Mouse (Mus musculus) telencephalon, adult 2 months (tissue): Measurements from ENCODE around the gene Gpr137c.
A peak's percentile ranks its signal among the peaks of the same experiment; 100 is the strongest.

Experiments
- DNase-seq: peaks from one replicate; pipeline ENCODE4 v3.0.0-alpha.2; 2011; ENCODE audit warnings: low read depth, low spot score

Gpr137c gene

GRCm38 (mm10) chr14:45219281-45220089 is at the start of gene Gpr137c:
TSS of gene Gpr137c (plus strand) at chr14:45219717.
- DNase-seq = peak; percentile 100

- DNase-seq = no peak
Measured at GRCm38 (mm10) chr14:45172260-45172659, 47.3 kb upstream of the Gpr137c start.

GRCm38 (mm10) chr14:45175012-45175740 is 44.3 kb upstream of the Gpr137c start:
- DNase-seq = no peak

- no peak for DNase-seq
Measured at GRCm38 (mm10) chr14:45179186-45179585, 40.3 kb upstream of the Gpr137c start.

- DNase-seq = no peak
Measured at GRCm38 (mm10) chr14:45179606-45180005, 39.9 kb upstream of the Gpr137c start.

GRCm38 (mm10) chr14:45181611-45182010 is 37.9 kb upstream of the Gpr137c start:
- DNase-seq = no peak

- no peak for DNase-seq
Measured at GRCm38 (mm10) chr14:45190999-45191398, 28.5 kb upstream of the Gpr137c start.

- DNase-seq = no peak
Measured at GRCm38 (mm10) chr14:45200607-45201006, 18.9 kb upstream of the Gpr137c start.

GRCm38 (mm10) chr14:45210683-45211082 is 8.8 kb upstream of the Gpr137c start:
- DNase-seq = no peak

GRCm38 (mm10) chr14:45211431-45211830 is 8.1 kb upstream of the Gpr137c start:
- no peak for DNase-seq

- no peak for DNase-seq
Measured at GRCm38 (mm10) chr14:45216711-45217340, 2.7 kb upstream of the Gpr137c start.

GRCm38 (mm10) chr14:45217693-45218092 is 1.8 kb upstream of the Gpr137c start:
- DNase-seq = no peak

GRCm38 (mm10) chr14:45220090-45220956 is 806 bp downstream of the Gpr137c start, which contains the start of gene Txndc16:
TSS of gene Txndc16 (minus strand) at chr14:45220328.
- DNase-seq = peak; percentile 80

GRCm38 (mm10) chr14:45220957-45221630 is 1.6 kb downstream of the Gpr137c start:
- no peak for DNase-seq

- no peak for DNase-seq
Measured at GRCm38 (mm10) chr14:45239042-45239441, 19.5 kb downstream of the Gpr137c start.

- DNase-seq = no peak
Measured at GRCm38 (mm10) chr14:45241613-45242012, 22.1 kb downstream of the Gpr137c start.

GRCm38 (mm10) chr14:45251548-45252076 is 32.1 kb downstream of the Gpr137c start:
- no peak for DNase-seq

- no peak for DNase-seq
Measured at GRCm38 (mm10) chr14:45263831-45264592, 44.5 kb downstream of the Gpr137c start.

GRCm38 (mm10) chr14:45275816-45276215 is 56.3 kb downstream of the Gpr137c start:
- no peak for DNase-seq

- no peak for DNase-seq
Measured at GRCm38 (mm10) chr14:45282066-45282465, 62.5 kb downstream of the Gpr137c start.
